Mouse (Mus musculus) liver, embryonic 16.5 days (tissue): ENCODE measurements around the gene Egflam. TPM values are rescaled to one million over a fixed set of nuclear protein-coding genes. Genes with fewer than 3 reads are reported as not detected.

Experiments
- ATAC-seq: fragments of 200-750 bp; cut with Nextera tagmentation; 2 replicates; pipeline ENCODE4 v1.8.0; 2017; ENCODE audit warnings: low read depth, mild to moderate bottlenecking, moderate number of reproducible peaks, moderate library complexity
- H3K27ac ChIP-seq: fragments of 300-500 bp; sonication (generic); 2 replicates; pipeline ENCODE4 v1.5.1; 2014; ENCODE audit warnings: mild to moderate bottlenecking, low read length
- H3K27me3 ChIP-seq: fragments of 300-500 bp; sonication (generic); 2 replicates; pipeline ENCODE4 v1.6.1; 2014; ENCODE audit warnings: low read depth, low read length, mixed read lengths; ENCODE audit not compliant: control insufficient read depth, insufficient read depth
- H3K36me3 ChIP-seq: fragments of 300-500 bp; sonication (generic); 2 replicates; pipeline ENCODE4 v1.6.1; 2014; ENCODE audit warnings: mild to moderate bottlenecking; ENCODE audit not compliant: control insufficient read depth, insufficient read depth
- H3K4me1 ChIP-seq: fragments of 300-500 bp; sonication (generic); 2 replicates; pipeline ENCODE4 v1.6.1; 2014; ENCODE audit warnings: low read depth, low read length, mixed read lengths; ENCODE audit not compliant: control insufficient read depth
- H3K4me2 ChIP-seq: fragments of 300-500 bp; sonication (generic); 2 replicates; pipeline ENCODE4 v1.6.1; 2014; ENCODE audit warnings: low read depth, low read length, mixed read lengths
- H3K4me3 ChIP-seq: fragments of 300-500 bp; sonication (generic); 2 replicates; pipeline ENCODE4 v1.5.1; 2014; ENCODE audit warnings: low read depth, mild to moderate bottlenecking, low read length
- H3K9ac ChIP-seq: fragments of 300-500 bp; sonication (generic); 2 replicates; pipeline ENCODE4 v1.6.1; 2014; ENCODE audit warnings: low read depth, low read length
- H3K9me3 ChIP-seq: fragments of 300-500 bp; sonication (generic); replicated peaks from 2 replicates; pipeline ENCODE4 v1.6.1; 2016; ENCODE audit warnings: low read length; ENCODE audit not compliant: control insufficient read depth
- WGBS: fragments of 180-500 bp; shearing (Covaris S2); extraction: QIAGEN DNeasy Blood & Tissue Kit; methylation state at CpG from one replicate; pipeline ENCODE4 v1.1.7; 2014; ENCODE audit not compliant: insufficient replicate concordance; 5-methylcytosine and 5-hydroxymethylcytosine counted together
- polyA plus RNA-seq: library from polyadenylated mRNA; unstranded; fragments of >200 nt; fragmentation: Nextera tagmentation; extraction: Ambion mirVana; gene quantifications from 2 replicates; pipeline ENCODE4 v1.2.1, GENCODE M21; 2015

Gene Egflam
- polyA plus RNA-seq: 0.76 and 0.90 TPM in 2 replicates

DNA sequence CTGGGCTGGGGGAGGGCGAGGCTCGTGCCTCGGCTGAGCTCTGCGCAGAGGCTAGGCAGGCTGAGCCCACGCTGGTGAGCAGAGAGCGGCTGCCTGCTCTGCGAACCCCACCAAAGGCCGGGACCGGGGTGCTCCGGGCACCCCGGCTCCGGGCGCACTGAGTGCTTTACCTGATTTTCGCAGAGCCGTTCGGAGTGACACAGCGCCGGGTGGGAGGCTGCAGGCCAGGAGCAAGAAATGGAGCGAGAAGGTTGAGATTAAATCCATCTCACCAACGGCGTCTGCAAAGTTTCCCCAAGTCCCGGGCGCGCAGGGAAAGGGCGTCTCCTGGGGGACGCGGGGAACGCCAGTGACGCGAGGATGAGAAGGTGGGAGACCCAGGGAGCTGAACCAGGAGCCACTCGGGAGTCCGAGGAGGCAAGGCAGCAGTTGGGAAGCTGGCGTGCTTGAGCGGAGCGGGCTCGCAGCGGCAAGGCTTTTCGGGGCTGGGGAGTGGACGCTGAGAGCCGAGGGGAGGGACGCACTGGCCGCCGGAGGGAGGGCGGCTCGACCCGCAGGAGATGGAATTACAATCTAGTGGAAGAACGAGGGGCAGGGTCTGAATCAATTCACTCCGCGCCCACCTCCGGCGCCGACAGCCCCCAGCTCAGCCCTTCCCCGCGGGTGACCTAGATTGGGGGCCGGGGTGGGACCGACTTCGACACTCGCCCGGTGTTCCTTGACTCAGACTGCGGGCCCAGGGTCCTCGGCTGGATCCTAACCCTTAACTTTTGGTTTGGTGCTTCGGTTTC is at the start of gene Egflam:
Egflam (minus strand) TSS at position 578 of the 791 bp plus-strand sequence.
- H3K4me2 ChIP-seq: peak within 1 kb of the TSS; percentile 59
- H3K4me3 ChIP-seq: peak within 1 kb of the TSS; percentile 44
- no peak within 1 kb of the TSS; the same call in 1 of the 2 replicates for H3K9ac ChIP-seq
- H3K4me1 ChIP-seq: no peaks in the 10 kb centered on the region
- H3K36me3 ChIP-seq: no peaks in the 10 kb centered on the region
- no peaks in the 10 kb centered on the region for H3K9me3 ChIP-seq
- 1% methylated on average over 62 of the region's 62 CpGs for WGBS
- ATAC-seq: no peak
- peaks cover 25% of the 10 kb centered on the region for H3K27me3 ChIP-seq
- H3K27ac ChIP-seq: no peak within 1 kb of the TSS

DNA sequence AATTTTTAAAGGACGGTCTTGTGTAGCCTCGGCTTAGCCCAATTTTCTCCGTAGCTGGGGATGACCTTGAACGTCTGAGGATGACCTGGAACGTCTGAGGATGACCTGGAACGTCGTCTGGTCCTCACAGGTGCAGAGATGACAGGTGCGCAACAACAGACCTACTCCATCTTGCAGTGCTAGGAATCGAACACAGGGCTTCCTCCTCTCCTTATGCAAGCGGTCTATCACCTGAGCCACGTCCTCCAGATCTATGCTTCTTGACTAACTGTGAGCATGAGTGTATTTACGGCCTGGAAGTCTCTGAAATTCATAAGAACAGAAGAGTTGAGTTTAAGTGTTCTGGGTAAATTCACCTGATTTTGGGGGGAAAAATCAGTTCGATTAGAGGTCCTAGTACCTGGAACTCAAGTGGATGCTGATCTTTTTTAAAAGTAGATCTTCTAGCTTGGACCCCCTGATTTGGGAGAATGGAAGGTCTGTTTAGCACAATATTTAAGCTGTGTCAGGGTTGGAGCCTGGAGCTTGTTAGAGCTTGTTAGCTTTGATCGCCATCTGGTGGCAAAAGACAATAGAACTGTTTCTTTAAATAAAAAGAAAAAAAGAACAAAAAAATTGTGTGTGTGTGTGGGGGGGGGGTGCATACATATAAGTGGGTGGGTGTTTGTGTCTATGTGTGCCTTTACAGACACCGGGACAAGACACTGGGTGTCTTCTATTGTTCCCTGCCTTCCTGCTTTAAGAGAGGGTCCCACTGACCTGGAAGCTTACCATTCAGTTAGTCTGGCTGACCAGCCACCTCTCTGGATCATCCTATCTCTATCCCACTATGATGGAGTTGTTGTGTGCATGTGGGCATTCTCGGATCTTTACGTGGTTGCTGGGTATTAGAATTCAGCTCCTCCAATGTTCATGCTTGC is 45.5 kb upstream of the Egflam start:
- no peak for ATAC-seq
- WGBS: 50% methylated on average over 17 of the region's 17 CpGs
- no peak overlapping the region for H3K27ac ChIP-seq
- H3K4me1 ChIP-seq: no peaks in the 10 kb centered on the region
- no peaks in the 10 kb centered on the region for H3K36me3 ChIP-seq
- no peak overlapping the region for H3K4me2 ChIP-seq
- H3K4me3 ChIP-seq: no peak overlapping the region
- no peaks in the 10 kb centered on the region for H3K9me3 ChIP-seq
- H3K27me3 ChIP-seq: no peaks in the 10 kb centered on the region
- no peak overlapping the region for H3K9ac ChIP-seq

DNA sequence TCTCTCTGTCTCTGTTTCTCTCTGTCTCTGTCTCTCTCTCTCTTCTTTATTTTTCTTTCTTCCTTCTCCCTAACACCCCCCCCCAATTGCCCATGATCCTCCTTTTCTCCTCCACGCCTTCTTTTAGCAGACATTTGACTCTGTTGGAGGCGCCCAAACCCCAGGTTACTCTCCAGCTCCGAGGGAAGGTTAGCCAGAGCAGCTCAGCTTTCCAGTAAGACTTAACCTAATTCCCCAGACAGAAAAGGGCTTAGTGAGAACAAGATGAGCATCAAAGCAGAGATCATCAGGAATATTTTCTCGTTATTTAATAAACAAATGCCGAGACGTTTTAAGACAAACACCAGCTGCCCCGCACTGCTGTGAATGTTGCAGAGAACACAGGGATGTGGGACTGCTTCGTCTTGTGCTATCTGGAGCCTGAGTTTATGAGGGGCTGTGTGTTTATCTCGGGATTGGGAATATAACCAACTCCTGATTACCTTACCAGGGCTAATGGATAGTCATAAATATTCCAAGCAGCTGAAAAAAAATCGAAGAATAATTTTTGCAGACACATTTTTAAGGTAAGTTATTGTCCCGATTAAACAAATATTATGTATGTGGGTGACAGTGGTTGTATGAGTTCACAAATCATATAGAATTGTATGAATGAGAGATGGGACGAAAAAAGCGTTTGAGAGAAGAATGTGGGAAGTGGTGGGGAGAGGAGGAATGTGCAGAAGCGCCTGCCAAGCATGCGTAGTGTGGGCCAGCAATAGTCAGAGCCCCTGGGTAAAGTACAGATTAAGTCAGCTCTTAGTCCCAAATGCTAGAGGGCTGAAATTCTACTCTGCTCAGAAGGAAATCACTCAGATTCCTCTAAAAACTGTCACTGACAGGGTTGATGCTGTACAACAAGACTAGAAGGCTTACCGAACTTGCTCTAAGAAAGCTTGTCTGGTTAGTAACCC is 44.2 kb upstream of the Egflam start:
- Histone ChIP-seq H3K9me3 (no peaks in the 10 kb centered on the region), H3K4me2 (no peak overlapping the region), H3K27me3 (no peaks in the 10 kb centered on the region), H3K36me3 (no peaks in the 10 kb centered on the region), H3K4me1 (no peaks in the 10 kb centered on the region), H3K9ac (no peak overlapping the region), H3K27ac (no peak overlapping the region), H3K4me3 (no peak overlapping the region)
- no peak for ATAC-seq
- 53% methylated on average over 16 of the region's 16 CpGs for WGBS

DNA sequence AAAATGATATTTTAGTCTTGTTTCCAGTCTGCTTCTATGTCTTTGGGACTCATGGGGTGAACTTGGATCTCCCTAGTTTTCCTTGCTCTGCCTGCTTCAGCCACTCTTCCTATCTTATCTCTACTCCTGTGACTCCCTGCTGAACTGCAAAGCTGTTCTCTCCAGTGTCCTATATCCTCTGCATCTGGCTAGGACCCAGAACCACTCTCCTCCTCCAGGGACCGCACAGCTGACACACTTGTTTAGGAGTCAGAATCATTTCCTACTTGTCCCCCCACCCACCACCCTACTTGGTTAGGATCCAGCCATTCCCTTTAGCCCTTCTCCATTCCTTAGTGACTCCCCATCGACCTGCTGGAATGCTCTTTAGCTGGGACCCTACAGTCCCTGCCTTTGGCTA is 26.1 kb upstream of the Egflam start:
- Histone ChIP-seq H3K9me3 (no peaks in the 10 kb centered on the region), H3K4me3 (no peak overlapping the region), H3K27ac (no peak overlapping the region), H3K4me1 (no peaks in the 10 kb centered on the region), H3K9ac (no peak overlapping the region), H3K27me3 (no peaks in the 10 kb centered on the region), H3K4me2 (no peak overlapping the region), H3K36me3 (no peaks in the 10 kb centered on the region)
- no peak for ATAC-seq
- 56% methylated on average over 2 of the region's 2 CpGs for WGBS

DNA sequence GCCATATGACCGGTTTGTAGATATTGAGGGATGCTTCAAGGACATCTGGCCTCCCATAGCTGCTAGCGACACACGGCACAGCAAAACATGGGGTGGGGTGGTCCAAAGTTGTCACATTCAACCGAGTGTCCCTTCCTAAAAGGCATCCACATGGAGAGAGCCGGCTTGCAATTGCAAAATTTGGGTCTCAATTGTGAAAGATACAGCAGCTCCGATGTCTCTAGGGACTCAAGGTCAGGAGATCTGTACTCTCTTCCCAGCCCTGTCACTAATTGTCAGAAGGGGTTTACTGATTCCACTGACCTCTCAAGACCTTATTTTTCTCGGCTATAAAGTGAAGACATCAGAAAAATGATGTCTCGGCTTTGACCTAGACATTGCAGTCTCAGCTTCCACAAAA is 6.3 kb upstream of the Egflam start:
- H3K4me3 ChIP-seq: no peak overlapping the region
- H3K27me3 ChIP-seq: 0 out of 2 replicates have a peak, but pooled peaks cover 1% of the 10 kb centered on the region
- WGBS: 55% methylated on average over 8 of the region's 8 CpGs
- no peaks in the 10 kb centered on the region for H3K36me3 ChIP-seq
- no peaks in the 10 kb centered on the region for H3K4me1 ChIP-seq
- no peak overlapping the region for H3K9ac ChIP-seq
- no peak overlapping the region for H3K4me2 ChIP-seq
- no peaks in the 10 kb centered on the region for H3K9me3 ChIP-seq
- H3K27ac ChIP-seq: no peak overlapping the region
- ATAC-seq: no peak

DNA sequence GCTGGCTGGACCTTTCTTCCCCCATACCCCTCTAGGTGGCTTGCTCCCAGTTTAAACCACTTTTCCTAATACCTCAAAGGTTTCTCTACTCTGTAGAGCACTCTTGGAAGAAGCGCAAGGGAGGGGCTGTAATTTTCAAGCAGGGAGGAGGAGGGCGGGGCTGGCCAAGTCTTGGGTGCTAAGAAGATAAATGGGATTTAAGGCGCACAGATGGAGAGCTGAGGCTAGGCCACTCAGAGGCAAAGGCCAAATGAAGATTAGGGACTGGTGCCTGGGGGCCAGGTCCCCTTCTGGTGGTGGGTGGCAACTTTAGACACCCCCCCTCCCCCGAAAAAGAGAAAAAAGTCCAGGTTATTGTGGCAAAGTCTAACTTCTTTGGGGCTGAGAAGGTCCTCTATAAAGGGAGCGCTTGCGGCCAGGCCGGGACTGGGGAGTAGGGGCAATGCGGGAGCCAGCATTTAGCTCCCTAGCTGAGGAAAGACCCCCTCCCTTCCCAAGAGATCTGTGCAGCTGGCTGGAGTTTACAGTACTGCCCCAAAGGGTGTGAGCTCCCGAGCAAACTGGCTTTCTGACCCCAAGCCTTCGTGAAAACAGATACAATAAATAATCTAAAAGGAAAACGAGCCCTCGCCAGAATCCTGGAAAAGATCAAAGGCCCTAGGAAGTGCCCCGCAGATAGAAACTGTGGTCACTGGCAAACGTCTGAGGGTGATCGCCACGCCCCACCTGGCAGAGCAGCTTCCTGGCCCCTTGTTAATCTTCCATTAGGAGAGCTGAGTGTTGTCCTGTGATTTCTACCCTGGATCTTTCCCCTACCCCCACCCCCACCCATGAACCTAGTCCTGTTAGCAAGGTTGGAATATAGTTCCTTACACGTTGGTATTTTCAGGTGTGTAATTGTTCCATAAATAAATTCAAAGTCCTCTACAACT is 680 bp upstream of the Egflam start:
- Histone ChIP-seq H3K27me3 (peaks cover 25% of the 10 kb centered on the region), H3K4me2 (peak overlapping the region; percentile 59), H3K9ac (no peak overlapping the region; the same call in 1 of the 2 replicates), H3K36me3 (no peaks in the 10 kb centered on the region), H3K4me1 (no peaks in the 10 kb centered on the region), H3K4me3 (peak overlapping the region; percentile 44), H3K27ac (no peak overlapping the region), H3K9me3 (no peaks in the 10 kb centered on the region)
- ATAC-seq: no peak
- WGBS: 3% methylated on average over 17 of the region's 17 CpGs

DNA sequence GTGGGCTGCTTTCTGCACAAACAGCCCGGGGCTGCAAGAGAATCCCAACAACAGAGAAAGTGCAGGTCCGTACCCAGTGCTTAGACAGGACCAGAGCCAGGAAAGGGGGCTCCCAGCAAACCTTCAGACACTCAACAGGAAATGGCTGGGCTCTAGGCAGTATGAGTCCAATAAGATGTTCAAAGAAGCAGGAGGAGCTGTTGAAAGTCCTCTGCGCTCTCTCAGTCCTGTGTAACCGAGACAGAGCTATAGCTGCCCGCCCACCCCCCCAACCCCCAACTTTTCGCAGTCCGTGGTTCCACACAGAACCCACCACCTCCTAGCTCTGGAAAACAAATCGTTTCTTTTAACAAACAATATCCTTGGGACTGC is 763 bp downstream of the Egflam start:
- Histone ChIP-seq H3K27me3 (peaks cover 25% of the 10 kb centered on the region), H3K9me3 (no peaks in the 10 kb centered on the region), H3K4me1 (no peaks in the 10 kb centered on the region), H3K4me2 (peak overlapping the region; percentile 59), H3K27ac (no peak overlapping the region), H3K36me3 (no peaks in the 10 kb centered on the region), H3K9ac (no peak overlapping the region), H3K4me3 (peak overlapping the region; percentile 44)
- no peak for ATAC-seq
- 4% methylated on average over 8 of the region's 8 CpGs for WGBS

DNA sequence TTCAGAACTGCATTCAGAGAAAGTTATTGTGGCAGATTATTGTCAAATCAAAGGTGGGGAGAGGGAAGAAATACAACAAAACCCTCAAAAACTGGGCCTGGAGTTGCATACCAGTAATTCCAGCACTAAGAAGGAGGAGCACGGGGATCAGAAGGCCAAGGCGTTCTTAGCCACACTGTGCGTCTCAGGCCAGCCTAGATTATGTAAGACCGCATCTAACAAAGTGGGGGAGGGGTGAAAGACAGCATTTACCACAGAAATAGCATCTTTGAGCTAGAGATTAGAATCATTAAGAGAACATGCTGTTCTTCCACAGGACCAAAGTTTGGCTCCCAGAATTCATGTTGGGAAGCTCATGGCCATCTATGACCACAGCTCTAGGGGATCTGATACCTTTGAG is 14.8 kb downstream of the Egflam start:
- WGBS: 71% methylated on average over 4 of the region's 4 CpGs

More for the DNA sequence above, 14.8 kb downstream of the Egflam start:
- no peak for ATAC-seq
- H3K4me2 ChIP-seq: no peak overlapping the region
- H3K36me3 ChIP-seq: no peaks in the 10 kb centered on the region
- H3K27me3 ChIP-seq: no peaks in the 10 kb centered on the region
- H3K4me1 ChIP-seq: no peaks in the 10 kb centered on the region
- no peaks in the 10 kb centered on the region for H3K9me3 ChIP-seq
- H3K9ac ChIP-seq: no peak overlapping the region
- H3K27ac ChIP-seq: no peak overlapping the region
- H3K4me3 ChIP-seq: no peak overlapping the region
